Mouse (Mus musculus): ENCODE data around the gene Ppme1.
A peak's percentile ranks its signal among the peaks of the same experiment; 100 is the strongest.

Gene Ppme1

DNA sequence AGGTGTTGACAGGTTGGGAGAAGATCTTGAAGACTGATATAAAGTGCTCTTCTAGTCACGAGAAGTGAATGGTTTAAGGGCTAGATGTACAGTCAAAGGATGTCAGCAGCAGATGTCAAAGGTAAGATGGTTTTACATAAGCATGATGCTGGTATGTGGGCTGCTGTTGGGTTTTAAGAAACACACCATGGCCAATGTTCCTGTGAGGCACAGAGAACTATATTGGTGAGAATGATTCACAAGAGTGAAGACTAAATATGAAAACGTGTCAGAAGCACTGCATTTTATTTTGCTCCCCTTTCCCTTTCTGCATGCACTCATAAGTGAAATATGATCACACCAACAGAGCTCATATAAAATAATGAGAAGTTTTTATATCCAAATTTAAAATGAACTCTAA, 8.9 kb downstream of the Ppme1 start:
- no peaks in the 10 kb centered on the region for H3K36me3 ChIP-seq (ENCODE audit: control insufficient read depth, insufficient read depth, low read length, poor library complexity, severe bottlenecking)
- no peak for DNase-seq (ENCODE audit: low read depth, low spot score)

DNA sequence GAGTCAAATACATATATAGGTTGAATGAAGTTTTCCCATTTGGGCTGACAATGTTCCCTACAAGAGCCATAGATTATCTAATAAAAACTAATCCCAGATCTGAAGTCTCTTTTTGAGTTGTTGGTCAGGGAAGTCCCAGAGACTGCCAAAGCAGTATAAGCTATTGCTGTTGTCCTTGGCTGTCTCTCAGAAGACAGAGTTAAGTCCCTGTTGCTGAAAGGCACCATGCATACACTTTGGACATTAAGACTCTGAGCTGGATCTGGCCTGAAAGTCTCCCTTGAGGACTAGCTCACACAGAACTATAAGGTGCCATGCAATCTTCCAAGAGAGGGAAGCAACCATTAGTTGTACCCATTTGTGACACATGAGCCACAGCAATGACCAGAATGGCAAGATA, 14.3 kb downstream of the Ppme1 start:
- DNase-seq (ENCODE audit: low read depth, low spot score): no peak

More for the DNA sequence above, 8.9 kb downstream of the Ppme1 start:
- H3K27me3 ChIP-seq (ENCODE audit: control insufficient read depth, insufficient read depth, low read length, poor library complexity, severe bottlenecking): no peaks in the 10 kb centered on the region

GRCm38 (mm10) chr7:100356768-100357167, 15.3 kb downstream of the Ppme1 start:
- Histone ChIP-seq H3K36me3 (ENCODE audit: control insufficient read depth, insufficient read depth, low read length, poor library complexity, severe bottlenecking) (0 out of 2 replicates have a peak, but pooled peaks cover 4% of the 10 kb centered on the region), H3K27me3 (ENCODE audit: control insufficient read depth, insufficient read depth, low read length, poor library complexity, severe bottlenecking) (no peaks in the 10 kb centered on the region)
- no peak for DNase-seq (ENCODE audit: low read depth, low spot score)

More for the DNA sequence above, 14.3 kb downstream of the Ppme1 start:
- Histone ChIP-seq H3K27me3 (ENCODE audit: control insufficient read depth, insufficient read depth, low read length, poor library complexity, severe bottlenecking) (no peaks in the 10 kb centered on the region), H3K36me3 (ENCODE audit: control insufficient read depth, insufficient read depth, low read length, poor library complexity, severe bottlenecking) (0 out of 2 replicates have a peak, but pooled peaks cover 4% of the 10 kb centered on the region)

- no peak for DNase-seq (ENCODE audit: low read depth, low spot score)
- Histone ChIP-seq H3K36me3 (ENCODE audit: control insufficient read depth, insufficient read depth, low read length, poor library complexity, severe bottlenecking) (0 out of 2 replicates have a peak, but pooled peaks cover 4% of the 10 kb centered on the region), H3K27me3 (ENCODE audit: control insufficient read depth, insufficient read depth, low read length, poor library complexity, severe bottlenecking) (no peaks in the 10 kb centered on the region)
These were observed 15.8 kb downstream of the Ppme1 start for GRCm38 (mm10) chr7:100356324-100356723.

DNA sequence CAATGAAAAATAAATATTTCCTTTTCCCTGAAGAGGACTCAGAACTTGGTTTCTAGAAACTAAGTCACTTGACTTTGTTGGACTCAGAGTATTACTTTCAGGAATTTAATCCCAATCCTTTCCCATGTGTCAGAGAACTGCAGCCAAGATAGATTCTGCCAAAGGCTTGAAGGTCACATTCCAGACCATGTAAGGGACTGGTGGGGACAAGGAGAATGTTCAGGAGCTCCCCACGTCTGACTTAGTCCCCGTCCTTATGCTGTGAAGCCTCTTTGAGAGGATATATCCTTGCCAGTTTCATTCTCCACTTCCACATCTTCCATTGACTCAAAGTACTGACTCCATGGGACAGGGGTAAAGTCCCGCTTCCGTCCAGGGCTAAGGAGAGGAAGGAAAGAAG, 17.1 kb downstream of the Ppme1 start:
- Histone ChIP-seq H3K36me3 (ENCODE audit: control insufficient read depth, insufficient read depth, low read length, poor library complexity, severe bottlenecking) (0 out of 2 replicates have a peak, but pooled peaks cover 4% of the 10 kb centered on the region), H3K27me3 (ENCODE audit: control insufficient read depth, insufficient read depth, low read length, poor library complexity, severe bottlenecking) (no peaks in the 10 kb centered on the region)
- no peak for DNase-seq (ENCODE audit: low read depth, low spot score)

DNA sequence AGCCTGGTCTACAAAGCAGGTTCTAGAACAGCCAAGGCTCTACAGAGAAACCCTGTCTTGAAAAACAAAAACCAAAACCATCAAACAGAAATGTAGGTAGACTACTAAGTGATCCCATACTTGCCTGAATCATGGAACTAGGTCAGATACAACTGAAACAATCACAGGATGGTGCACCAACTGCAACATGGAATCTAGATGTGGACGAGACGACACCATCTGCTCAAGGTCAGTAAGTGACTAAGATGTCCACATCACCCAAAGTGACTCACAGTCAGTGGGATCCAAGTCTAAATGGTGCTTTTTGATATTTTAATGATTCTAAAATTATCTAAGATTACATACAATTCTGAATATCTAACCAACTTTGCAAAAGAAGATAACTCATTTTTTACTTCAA, 36.2 kb downstream of the Ppme1 start:
- Histone ChIP-seq H3K36me3 (ENCODE audit: control insufficient read depth, insufficient read depth, low read length, poor library complexity, severe bottlenecking) (peaks cover 13% of the 10 kb centered on the region), H3K27me3 (ENCODE audit: control insufficient read depth, insufficient read depth, low read length, poor library complexity, severe bottlenecking) (no peaks in the 10 kb centered on the region)
- DNase-seq (ENCODE audit: low read depth, low spot score): no peak

DNA sequence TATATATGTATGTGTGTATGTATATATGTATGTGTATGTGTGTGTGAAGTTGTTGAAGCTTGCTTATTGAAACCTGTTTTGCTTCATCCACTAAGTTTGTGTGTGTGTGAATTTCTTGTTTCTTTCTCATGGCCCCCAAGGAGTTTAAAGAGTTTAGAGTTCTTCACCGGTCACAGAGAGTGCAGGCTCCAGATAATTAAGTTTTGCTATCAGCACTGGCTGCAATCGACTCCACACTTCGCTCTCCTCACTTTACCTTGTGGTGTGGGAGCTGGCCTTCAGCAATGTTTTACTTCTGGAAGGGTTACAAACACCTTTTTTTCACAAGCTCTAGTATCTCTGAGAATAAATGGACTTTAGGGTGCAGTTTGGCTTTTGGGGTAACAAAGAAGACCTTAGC, 40.8 kb downstream of the Ppme1 start:
- no peak for DNase-seq (ENCODE audit: low read depth, low spot score)
- H3K27me3 ChIP-seq (ENCODE audit: control insufficient read depth, insufficient read depth, low read length, poor library complexity, severe bottlenecking): no peaks in the 10 kb centered on the region
- peaks cover 11% of the 10 kb centered on the region for H3K36me3 ChIP-seq (ENCODE audit: control insufficient read depth, insufficient read depth, low read length, poor library complexity, severe bottlenecking)

DNA sequence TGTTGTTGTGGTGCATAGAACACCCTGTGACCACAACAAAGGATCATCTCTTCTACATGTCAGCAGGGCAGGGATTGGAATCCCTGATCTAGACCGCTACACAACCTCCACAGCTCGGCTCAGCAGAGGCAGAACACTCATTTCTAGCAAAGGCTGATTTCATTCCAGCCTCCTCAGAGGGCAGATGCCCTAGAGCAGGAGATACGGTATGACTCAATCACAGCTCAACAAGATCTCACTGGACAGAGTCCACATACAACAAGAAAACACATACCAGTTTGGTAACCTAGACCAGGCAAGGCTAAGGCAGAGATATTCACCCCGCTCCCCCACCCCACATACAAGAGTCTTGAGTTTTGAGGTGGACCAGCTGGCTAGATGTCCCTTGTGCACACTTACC, 43.5 kb downstream of the Ppme1 start:
- Histone ChIP-seq H3K36me3 (ENCODE audit: control insufficient read depth, insufficient read depth, low read length, poor library complexity, severe bottlenecking) (peaks cover 2% of the 10 kb centered on the region), H3K27me3 (ENCODE audit: control insufficient read depth, insufficient read depth, low read length, poor library complexity, severe bottlenecking) (no peaks in the 10 kb centered on the region)
- no peak for DNase-seq (ENCODE audit: low read depth, low spot score)

DNA sequence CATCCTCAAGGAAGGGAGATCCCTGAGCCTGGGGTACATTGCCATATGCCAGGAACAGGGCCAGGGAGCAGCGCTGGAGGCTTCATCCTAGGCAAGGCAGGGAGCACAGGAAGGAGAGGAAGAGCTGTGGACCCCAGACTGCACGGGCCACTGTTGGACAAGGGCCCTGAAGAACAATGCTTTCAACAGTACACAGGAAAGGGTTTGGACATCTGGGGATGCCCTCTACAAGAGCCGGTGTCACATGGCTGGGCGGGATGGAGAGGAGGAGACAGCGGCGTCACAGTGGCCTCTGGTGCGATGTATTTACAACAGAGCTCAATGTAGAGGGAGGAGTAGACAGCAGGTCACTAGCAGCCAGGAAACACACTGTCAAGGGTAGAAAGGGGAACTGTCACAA, 44.6 kb downstream of the Ppme1 start:
- DNase-seq (ENCODE audit: low read depth, low spot score): no peak
- Histone ChIP-seq H3K36me3 (ENCODE audit: control insufficient read depth, insufficient read depth, low read length, poor library complexity, severe bottlenecking) (no peaks in the 10 kb centered on the region; the same call in 1 of the 2 replicates), H3K27me3 (ENCODE audit: control insufficient read depth, insufficient read depth, low read length, poor library complexity, severe bottlenecking) (no peaks in the 10 kb centered on the region)

DNA sequence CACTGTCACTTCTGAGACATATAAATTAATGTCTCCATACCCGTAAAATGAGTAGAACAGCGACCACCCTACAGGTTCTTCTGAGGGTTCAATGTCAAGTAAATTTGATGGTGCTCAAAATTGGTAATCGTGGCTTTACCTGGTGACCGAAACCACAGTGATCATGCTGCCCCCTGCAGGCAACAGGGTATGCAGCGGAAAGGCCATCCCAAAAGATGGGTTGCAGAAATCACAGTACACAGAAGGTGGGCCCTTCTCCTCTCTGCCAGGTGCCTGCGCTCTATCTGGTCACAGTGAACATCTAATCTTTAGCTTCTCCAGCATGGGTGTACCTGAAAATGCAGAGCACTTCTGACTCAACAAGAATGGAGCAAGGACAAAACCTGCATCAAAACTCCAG, 46.6 kb downstream of the Ppme1 start:
- H3K27me3 ChIP-seq (ENCODE audit: control insufficient read depth, insufficient read depth, low read length, poor library complexity, severe bottlenecking): no peaks in the 10 kb centered on the region
- H3K36me3 ChIP-seq (ENCODE audit: control insufficient read depth, insufficient read depth, low read length, poor library complexity, severe bottlenecking): no peaks in the 10 kb centered on the region
- peak; percentile 18 for DNase-seq (ENCODE audit: low read depth, low spot score)

DNA sequence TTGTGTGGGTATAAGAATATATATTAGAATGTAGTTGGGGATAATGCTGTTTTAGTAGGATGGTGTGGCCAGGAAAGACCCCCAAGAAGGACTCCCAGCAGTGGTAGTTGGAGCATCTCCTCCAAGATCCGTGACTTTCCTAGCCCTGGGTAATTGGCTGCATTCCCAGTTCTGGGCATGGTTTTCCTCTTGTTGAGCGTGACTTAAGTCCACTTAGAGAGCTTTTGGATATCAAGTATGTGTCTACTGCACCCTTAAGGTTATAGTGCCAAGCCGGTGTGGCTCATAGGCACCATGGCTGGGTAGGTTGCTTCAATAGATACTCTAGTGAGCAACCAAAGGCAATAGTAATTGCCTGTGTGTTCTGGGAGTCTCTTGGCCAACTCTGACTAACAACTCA, 48.4 kb downstream of the Ppme1 start:
- no peaks in the 10 kb centered on the region for H3K36me3 ChIP-seq (ENCODE audit: control insufficient read depth, insufficient read depth, low read length, poor library complexity, severe bottlenecking)
- no peaks in the 10 kb centered on the region for H3K27me3 ChIP-seq (ENCODE audit: control insufficient read depth, insufficient read depth, low read length, poor library complexity, severe bottlenecking)
- no peak for DNase-seq (ENCODE audit: low read depth, low spot score)

- DNase-seq (ENCODE audit: low read depth, low spot score): no peak
- Histone ChIP-seq H3K36me3 (ENCODE audit: control insufficient read depth, insufficient read depth, low read length, poor library complexity, severe bottlenecking) (no peaks in the 10 kb centered on the region), H3K27me3 (ENCODE audit: control insufficient read depth, insufficient read depth, low read length, poor library complexity, severe bottlenecking) (no peaks in the 10 kb centered on the region)
These were observed 54.6 kb downstream of the Ppme1 start for GRCm38 (mm10) chr7:100317534-100317933.

- DNase-seq (ENCODE audit: low read depth, low spot score): no peak
- H3K36me3 ChIP-seq (ENCODE audit: control insufficient read depth, insufficient read depth, low read length, poor library complexity, severe bottlenecking): no peaks in the 10 kb centered on the region
These were observed 55.2 kb downstream of the Ppme1 start for GRCm38 (mm10) chr7:100316924-100317323.

GRCm38 (mm10) chr7:100312716-100313115, 59.4 kb downstream of the Ppme1 start:
- DNase-seq (ENCODE audit: low read depth, low spot score): no peak
- no peaks in the 10 kb centered on the region for H3K27me3 ChIP-seq (ENCODE audit: control insufficient read depth, insufficient read depth, low read length, poor library complexity, severe bottlenecking)
- H3K36me3 ChIP-seq (ENCODE audit: control insufficient read depth, insufficient read depth, low read length, poor library complexity, severe bottlenecking): no peaks in the 10 kb centered on the region

More at GRCm38 (mm10) chr7:100316924-100317323, 55.2 kb downstream of the Ppme1 start:
- no peaks in the 10 kb centered on the region for H3K27me3 ChIP-seq (ENCODE audit: control insufficient read depth, insufficient read depth, low read length, poor library complexity, severe bottlenecking)

DNA sequence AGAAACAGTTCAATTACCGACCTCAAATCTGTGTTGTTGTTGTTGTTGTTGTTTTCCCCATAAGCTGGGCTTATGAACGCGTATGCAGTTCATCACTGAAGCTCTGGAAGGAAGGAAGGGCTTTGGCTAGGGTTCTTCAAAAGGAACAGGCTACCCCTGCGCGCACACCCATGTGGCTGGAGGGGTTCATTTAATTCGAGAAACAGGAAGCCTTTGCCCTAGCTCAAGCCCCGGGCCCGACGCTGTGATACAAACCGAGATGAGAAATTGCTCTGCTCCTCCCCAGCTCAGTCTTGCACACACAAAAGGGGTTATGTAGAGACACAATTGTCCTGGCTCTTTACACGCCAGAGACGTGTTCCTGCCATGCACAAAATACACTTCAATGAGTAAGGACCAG, 61.8 kb downstream of the Ppme1 start:
- H3K27me3 ChIP-seq (ENCODE audit: control insufficient read depth, insufficient read depth, low read length, poor library complexity, severe bottlenecking): no peaks in the 10 kb centered on the region
- no peaks in the 10 kb centered on the region for H3K36me3 ChIP-seq (ENCODE audit: control insufficient read depth, insufficient read depth, low read length, poor library complexity, severe bottlenecking)
- DNase-seq (ENCODE audit: low read depth, low spot score): no peak

DNA sequence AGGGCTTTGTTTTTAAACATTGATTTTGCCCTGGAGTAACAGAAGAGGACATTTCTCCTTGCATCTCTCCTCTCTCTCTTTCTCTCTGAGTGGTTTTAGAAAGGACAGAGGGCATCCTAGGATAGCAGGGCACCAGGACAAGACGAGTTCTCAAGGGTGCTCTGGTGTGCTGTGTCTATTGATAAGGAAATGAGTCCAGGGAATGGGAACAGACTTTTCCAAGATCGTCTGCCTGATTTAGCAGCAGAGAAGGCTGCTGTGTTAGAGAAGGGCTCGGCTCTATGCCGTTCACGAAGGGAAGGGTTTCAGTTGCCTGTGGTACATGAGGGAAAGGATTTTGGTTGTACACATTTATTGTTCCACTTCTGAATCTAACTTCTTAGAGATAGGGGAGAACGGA, 62.4 kb downstream of the Ppme1 start:
- Histone ChIP-seq H3K27me3 (ENCODE audit: control insufficient read depth, insufficient read depth, low read length, poor library complexity, severe bottlenecking) (no peaks in the 10 kb centered on the region), H3K36me3 (ENCODE audit: control insufficient read depth, insufficient read depth, low read length, poor library complexity, severe bottlenecking) (no peaks in the 10 kb centered on the region)
- no peak for DNase-seq (ENCODE audit: low read depth, low spot score)
